Mouse (Mus musculus): ENCODE measurements around the gene Slc35f6. TPM values are rescaled to one million over a fixed set of nuclear protein-coding genes. Genes with fewer than 3 reads are reported as not detected.

Slc35f6 gene
- polyA plus RNA-seq, 1 experiment, result 87.1 TPM

DNA sequence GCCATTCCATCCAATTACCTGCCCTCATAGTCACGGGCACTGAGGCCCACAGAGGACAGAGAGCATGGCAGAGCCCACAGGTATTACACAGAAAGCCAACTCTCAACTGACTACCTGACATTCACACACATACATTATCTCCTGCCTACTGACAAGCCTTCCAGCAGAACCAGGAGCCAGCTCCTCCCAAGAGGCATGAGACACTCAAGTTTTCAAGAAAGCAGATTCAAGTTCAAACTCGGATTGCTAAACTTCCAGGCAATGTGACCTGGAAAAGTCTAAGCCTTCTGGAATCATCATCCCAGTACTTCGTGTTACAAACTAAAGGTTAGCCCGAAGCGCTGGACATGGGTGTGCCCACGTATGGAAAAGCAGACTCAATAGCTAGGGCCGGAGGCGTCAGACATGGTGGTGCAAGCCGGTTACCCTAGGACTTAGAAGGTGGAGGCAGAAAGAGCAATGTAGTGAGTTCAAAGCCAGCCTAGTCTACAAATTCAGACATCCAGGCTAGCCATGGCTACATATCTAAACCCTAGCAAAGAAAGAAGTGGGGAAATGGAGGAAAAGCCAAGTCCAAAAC is 26.4 kb upstream of the Slc35f6 start:
- no peak for DNase-seq (ENCODE audit: low read depth)

DNA sequence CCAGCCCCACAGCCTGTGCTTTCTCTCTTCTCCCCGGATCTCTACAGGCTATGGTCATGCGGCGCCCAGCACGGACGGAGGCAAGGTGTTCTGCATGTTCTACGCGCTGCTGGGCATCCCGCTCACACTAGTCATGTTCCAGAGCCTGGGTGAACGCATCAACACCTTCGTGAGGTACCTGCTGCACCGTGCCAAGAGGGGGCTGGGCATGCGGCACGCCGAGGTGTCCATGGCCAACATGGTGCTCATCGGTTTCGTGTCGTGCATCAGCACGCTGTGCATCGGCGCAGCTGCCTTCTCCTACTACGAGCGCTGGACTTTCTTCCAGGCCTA is 25.9 kb upstream of the Slc35f6 start:
- DNase-seq (ENCODE audit: low read depth), result no peak

DNA sequence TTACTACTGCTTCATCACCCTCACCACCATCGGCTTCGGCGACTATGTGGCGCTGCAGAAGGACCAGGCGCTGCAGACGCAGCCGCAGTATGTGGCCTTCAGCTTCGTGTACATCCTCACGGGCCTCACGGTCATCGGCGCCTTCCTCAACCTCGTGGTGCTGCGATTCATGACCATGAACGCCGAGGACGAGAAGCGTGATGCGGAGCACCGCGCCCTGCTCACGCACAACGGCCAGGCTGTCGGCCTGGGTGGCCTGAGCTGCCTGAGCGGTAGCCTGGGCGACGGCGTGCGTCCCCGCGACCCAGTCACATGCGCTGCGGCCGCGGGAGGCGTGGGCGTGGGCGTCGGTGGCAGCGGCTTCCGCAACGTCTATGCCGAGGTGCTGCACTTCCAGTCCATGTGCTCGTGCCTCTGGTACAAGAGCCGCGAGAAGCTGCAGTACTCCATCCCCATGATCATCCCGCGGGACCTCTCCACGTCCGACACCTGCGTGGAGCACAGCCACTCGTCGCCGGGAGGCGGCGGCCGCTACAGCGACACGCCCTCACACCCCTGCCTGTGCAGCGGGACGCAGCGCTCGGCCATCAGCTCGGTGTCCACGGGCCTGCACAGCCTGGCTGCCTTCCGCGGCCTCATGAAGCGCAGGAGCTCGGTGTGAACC is 25.4 kb upstream of the Slc35f6 start:
- DNase-seq (ENCODE audit: low read depth), result no peak

DNA sequence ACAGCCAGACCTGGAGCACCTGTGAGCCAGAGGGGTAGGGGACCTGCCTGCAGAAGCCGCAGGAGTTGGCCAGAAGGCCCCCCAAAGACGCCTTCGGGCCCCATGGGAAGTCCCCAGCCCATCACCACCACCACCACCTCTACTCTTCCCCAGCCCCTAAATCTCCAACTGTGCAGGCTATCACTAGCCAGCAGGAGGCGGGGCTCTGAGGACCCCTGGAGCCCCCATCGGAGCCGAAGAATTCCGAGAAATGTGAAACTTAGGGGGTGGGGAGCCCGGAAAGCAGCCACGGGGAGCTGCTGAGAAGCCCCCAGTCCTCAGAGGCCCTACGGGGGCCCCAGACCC is 24.9 kb upstream of the Slc35f6 start:
- no peak for DNase-seq (ENCODE audit: low read depth)

DNA sequence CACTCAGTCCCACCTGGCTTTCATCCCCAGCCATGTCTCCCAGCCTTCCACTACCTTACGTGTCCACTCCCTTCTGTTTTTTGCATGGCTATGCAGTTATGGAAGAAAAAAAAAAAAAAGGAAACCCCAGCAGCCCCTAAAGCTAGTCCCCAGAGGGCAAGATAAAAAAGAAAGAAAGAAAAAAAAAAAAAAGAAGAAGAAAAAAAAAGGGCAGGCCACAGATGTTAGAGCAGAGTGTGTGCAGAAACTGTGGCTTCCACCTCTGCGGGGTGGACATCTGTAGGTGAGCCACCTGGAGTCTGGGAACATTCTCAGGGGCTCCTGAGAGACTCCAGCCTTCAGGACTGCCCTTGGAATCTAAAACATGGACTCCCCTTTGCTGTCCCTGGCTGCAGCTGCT is 24.4 kb upstream of the Slc35f6 start:
- no peak for DNase-seq (ENCODE audit: low read depth)

DNA sequence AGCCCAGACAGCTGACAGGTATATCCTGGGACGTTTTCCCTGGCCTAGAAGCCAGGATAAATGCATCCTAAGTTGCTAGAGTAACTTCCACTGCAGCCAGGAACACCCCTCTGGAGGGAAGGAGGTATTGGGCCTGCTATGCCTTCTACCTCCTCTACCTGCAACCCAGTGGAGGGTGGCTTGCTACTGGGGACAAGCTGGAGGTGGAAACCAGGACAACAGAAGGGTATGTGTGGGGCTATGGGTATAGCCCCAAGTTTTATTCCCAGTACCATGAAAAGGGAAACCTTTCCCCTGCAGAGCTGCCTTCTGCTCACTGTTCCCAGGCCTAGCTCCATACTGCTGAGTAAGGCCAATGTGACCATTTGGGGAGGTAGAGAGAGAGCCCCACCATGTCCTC is 23.4 kb upstream of the Slc35f6 start:
- no peak for DNase-seq (ENCODE audit: low read depth)

DNA sequence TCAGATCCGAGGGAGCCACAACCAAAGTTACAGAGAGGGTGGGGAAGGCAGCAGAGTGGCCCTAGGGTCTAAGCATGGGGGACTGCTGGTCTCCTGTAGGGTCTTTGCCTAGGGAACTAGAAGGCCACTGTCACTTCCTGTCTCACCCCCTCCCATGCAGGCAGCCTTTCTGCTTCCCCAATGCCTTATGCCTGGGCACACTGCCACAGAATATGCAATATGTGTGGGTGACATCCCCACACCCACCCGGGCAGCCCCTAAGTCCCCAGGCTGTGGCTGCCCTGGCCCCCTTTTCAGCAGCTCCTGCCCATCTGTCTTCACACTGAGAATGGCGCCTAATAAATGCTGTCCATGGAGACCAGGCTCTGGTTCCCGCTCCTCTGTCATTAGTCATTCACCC is 22.8 kb upstream of the Slc35f6 start:
- no peak for DNase-seq (ENCODE audit: low read depth)

DNA sequence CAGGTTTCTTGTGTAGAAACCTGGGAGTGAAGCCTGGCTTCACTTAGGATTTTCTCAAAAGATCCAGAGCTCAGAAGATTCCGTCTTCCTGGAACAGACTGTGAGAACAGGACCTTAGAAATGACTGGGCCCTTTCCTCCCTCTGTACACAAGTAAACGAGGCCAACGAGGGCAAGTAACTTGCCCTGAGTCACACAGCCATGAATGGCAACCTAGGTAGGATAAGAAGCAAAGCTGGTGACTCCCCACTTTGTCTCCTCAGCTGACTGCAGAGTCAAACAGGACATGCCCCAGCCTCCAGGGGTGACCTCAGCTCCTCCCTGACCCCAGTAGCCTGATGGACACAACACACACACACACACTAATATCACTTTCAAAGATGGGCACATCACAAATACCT is 22.4 kb upstream of the Slc35f6 start:
- DNase-seq (ENCODE audit: low read depth), result no peak

DNA sequence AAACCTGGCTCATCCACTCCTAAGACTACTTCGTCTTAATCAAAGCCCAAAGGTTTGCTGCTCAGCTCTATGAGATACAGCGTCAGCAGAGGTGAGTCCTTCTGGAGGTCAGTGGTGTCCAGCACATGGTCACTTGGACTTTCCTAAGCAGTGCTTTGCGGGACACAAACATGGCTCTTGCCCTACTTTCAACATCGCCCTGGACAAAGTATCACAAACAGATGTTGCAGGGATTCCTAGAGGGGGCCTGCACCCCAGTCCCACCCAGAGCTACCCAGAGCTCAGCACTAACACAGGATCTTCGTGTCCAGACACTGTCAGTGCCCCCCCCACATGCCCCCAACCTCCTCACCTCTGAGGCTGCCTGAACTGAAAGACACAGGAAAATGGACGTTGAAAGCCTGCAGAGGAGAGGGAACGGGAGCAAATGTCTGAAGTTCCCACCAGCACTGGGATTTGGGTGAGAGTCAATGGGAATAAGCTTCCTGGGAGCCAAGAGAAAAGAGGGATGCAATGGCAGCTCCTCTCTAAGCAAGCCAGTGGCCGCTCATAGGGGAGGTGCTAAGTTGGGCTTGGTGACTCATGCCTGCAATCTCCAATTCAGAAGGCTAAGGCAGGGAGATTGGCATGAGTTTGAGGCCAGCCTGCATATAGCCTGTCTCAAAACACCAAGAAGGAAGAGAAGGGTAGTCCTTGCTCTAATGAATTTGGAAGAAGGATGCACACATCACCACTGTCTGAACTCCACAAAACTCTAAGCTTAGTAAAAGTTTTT is 21.2 kb upstream of the Slc35f6 start:
- DNase-seq (ENCODE audit: low read depth), result no peak

DNA sequence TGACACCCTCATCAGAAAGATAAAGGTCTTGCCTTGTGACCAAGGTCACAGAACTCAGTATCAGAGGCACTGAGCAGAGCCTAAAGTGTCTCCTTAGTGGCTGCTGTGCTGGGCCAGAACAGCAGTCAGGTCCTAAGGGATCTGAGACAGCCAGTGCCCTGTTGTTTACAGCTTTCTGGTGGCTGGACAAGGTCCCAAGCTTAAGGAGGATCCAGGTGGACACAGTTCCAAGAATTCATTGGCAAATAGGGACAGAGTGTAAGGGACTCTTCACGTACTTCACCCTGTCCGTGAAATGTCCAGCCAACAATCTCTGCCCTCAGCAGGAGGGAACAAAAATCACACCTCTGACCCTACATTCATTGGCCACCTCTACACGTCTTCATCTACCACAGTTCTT is 19.2 kb upstream of the Slc35f6 start:
- no peak for DNase-seq (ENCODE audit: low read depth)

DNA sequence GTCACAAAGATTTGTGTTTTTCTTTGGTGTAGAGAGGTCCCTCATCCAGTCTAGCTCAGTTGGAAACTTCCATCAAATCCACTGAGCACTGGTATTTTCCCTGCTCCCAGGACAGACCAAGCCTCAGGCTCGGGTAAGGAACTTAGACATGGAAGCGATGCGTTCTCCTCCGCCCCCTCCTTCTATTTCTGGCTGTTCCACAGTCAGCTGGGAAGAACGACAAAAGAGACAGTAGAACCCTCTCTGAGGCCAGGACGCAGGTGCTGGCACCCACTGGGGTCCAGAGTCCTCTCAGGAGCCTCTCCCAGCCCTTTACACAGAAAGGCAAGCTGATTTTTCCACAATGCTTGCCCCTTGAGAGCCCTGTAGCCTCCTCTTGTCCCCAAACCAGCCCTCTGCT is 17.3 kb upstream of the Slc35f6 start:
- DNase-seq (ENCODE audit: low read depth), result no peak

DNA sequence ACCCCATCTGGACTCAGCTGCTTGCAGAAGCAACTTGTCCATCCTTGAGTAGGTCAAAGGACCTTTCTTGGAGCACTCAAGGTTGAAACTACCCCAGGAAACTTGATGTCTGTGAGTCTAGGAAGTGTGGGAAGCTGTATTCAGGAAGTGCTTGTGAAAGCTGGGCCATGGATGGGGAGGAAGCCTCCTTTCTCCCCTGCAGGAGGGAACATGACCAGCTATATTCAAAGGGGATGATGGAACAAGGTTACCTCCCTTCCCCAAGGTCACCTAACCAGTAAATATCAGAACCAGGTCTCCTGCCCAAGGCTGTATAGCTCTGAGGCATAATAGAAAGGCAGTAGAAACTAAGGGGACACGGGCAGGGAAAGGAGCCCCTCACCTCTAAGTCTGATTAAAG is 15.6 kb upstream of the Slc35f6 start:
- DNase-seq (ENCODE audit: low read depth), result no peak

DNA sequence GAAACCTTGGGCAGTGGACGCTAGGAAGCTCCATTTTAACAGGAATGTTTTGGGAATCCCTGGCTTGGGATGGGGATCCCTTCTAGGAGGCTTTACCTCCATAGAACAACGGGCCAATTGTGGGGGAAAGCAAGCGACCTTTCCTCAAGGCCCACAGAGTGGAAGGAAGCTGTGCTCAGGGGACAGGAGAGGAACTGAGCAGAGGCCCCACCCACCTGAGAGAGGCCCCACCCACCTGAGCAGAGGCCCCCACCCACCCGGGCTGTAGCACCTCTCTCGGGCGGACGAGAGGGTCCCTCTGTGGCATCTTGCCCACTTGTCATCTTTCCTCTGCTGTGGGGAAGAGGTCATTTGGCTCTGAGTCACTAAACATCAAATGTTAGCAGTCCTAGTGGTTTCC is 10.7 kb upstream of the Slc35f6 start:
- no peak for DNase-seq (ENCODE audit: low read depth)

DNA sequence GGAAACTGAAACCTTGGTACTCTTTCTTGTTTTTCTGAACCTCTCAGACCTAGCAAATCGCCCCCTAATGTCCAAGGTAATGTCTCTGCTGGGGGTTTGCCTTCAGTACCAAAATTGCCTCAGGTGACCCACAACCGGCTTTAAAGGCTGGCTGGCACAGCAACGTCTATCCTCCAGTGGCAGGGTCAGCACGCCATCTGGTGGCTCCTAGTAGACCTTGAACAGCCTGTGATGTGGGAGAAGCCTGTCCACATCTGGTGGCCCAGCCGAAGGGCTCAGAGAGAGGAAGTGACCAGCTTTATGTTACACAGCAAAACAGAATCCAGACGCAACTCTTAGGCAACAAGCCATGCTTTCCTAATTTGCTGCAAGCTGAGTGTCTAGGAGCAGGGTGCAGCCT is 9.7 kb upstream of the Slc35f6 start:
- DNase-seq (ENCODE audit: low read depth), result no peak

DNA sequence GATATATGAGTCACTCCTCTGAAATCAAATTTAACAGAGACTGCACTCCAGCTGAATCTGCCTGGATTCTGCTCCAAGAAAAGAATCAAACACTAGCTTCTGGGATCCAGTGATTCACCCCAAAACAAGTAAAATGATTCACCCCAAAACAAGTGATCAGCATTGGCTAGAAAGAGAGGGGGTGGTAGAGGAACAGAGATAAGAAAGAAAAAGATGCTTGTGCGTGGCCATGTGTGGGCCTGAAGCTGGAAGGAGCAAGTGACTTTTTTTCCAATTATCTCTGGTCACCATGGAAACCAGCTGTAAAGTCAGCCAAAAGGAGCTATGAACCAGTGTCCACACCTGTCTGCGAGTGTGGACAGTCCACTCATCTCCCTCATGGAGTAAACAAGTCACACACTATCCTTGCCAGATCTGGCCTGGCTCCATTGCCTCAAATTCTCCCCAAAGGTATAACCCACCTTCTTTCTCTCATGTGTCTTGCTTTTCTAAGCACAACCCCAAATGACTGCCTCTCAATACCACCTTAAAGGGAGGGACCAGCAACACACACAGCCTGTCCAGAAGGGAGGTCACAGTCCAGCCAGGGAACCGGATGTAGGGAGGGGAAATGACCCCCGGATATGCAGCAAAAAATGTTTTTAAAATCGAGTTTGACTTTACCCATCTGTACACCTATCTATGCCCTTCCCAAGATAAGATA is 4.1 kb upstream of the Slc35f6 start:
- no peak for DNase-seq (ENCODE audit: low read depth)

DNA sequence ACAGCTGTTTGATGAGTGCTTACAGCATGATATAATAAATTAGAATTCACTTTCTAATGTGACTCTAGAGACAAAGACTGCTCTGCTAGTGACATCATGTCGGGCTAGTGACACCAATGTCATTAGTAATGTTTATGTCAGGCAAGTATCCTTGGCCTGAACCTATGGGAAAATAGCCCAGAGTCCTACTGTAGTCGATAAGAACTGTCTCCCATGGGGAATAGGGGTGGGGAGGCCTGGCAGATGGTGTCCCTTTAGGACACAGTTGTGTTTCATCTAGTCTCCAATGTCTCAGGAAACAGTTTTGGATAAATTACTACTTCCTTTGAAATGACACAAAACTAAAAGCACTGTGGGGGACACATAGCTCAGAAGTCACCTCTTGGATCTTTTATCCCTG is 1.7 kb upstream of the Slc35f6 start:
- DNase-seq (ENCODE audit: low read depth), result no peak

DNA sequence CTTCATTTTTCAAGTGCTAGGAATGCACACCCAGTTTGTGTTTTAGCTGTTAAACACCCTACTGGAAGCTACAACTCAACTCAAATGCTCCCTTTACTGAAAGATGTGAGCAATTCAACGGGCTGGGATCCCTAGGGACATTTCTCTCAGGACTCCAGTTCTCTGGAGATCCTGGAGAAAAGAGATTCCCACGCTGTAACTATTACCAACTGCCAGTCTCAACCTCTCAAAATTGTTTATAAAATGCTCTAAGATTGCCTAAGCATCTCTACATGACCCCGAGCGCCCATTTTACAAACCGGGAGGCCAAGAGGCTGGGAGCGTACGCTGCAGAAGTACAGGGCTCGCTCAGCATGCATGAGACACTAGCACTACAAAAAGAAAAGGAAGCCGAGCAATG is 337 bp upstream of the Slc35f6 start:
- DNase-seq (ENCODE audit: low read depth), result no peak

DNA sequence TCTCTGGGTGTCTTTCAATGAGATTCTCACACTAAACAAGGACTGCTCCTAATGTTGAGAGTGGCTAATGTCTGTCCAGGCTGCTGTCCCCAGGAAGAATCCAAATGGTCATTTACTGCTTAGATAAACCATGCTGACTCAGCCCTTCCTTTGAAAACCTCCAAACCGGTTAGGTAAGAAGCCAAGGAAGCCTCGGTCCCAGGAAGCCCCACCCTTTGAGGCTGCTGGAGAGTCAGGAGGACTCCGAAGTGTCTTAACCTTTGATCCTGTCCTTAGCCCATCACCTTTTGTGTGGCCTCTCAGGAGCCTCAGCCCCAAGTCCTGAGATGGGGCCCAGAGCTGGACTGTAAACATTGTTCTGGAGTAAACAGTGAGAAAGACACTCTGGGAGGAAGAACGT is 1.8 kb downstream of the Slc35f6 start:
- no peak for DNase-seq (ENCODE audit: low read depth)

DNA sequence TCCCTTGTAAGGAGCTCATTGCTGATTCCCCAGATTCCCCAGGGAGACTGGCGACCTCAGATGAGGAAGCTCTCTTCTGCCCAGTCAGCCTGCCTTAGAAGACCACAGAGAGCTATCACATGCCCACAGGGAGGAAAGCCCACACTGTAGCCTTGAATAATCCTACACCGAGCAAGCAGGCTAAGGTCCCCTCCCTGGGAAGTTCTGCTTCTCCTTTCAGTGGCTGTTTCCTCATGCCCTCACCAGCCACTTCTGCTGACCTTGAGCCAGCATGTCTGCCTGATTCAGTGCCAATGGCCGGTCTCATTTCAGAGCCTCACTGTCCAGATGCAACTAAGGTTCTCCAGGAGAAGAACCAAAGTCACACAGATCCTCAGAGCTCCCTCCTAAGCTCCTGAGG is 3.0 kb downstream of the Slc35f6 start:
- no peak for DNase-seq (ENCODE audit: low read depth)

DNA sequence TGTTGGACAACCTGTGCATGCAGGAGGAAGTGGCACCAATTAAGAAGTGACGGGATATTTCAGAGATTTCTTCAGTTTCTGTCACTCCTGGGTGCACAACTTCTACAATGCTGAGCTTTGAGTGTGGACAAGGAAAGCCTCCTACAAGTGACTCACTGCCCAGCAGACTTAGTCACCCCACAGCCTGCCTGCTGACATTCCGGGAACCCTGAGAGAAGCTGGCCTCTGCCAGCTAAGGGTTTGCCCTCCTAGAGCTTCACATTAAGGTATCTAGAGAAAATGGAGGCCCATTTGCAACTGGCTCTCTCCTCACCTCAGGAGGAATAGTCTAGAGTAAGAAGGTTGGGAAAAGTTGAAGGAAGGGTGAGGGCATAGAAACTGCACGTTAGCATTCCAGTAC is 3.8 kb downstream of the Slc35f6 start:
- DNase-seq (ENCODE audit: low read depth), result no peak

DNA sequence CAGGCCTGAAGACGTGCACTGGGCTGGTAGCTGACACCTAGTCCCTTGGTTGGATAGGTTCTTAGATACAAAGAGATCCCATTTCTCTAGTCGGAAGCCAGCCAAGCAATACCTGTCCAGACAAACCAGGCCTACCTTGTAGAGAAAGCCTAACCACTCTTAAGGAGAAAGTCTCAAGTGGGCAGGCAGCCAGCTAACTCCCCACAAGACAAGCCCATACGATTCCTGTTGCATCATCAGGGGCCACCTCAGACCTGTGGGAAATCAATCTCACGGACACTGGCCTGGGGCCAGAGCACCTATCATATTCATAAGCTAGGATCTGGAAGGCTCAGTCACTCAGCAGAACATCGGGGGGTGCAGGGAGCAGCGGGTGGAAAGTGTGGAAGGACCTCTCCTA is 5.5 kb downstream of the Slc35f6 start:
- DNase-seq (ENCODE audit: low read depth), result peak; percentile 70

DNA sequence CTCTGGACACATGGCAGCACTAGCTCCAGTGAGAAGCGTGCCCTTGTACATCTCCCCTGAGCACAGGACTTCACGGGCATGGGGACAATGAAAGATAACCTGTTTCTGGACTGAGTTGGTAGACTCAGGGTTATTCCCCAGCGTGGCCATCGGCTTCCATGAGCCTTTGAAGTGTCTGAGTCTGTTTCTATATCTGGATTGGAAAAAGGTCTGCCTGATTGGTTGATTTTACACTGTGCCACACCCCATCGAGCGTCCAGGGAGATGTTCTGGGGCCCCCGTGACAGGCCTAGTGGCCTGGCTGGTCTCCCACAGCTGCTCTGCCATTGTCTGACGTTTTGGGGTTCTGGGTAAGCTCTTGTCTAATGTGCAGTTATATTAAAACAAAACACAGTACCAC is 7.3 kb downstream of the Slc35f6 start:
- no peak for DNase-seq (ENCODE audit: low read depth)

All from gonadal fat pad, adult 2 months (tissue).